Mouse (Mus musculus) macrophage (primary cell): ENCODE data around the gene Pard3. TPM values are rescaled to one million over a fixed set of nuclear protein-coding genes. Genes with fewer than 3 reads are reported as not detected.

Experiments
- H3K27ac ChIP-seq: fragments of 350-480 bp; formaldehyde crosslinking; 2 replicates; pipeline ENCODE4 v1.9.0; 2021
- H3K36me3 ChIP-seq: fragments of 350-480 bp; formaldehyde crosslinking; 2 replicates; pipeline ENCODE4 v1.9.0; 2021; ENCODE audit errors: inconsistent target
- H3K4me3 ChIP-seq: fragments of 350-480 bp; formaldehyde crosslinking; 2 replicates; pipeline ENCODE4 v1.9.0; 2021; ENCODE audit errors: inconsistent target
- H3K79me2 ChIP-seq: fragments of 350-480 bp; formaldehyde crosslinking; 2 replicates; pipeline ENCODE4 v1.9.0; 2021; ENCODE audit errors: inconsistent target
- WGBS: methylation state at CpG from one replicate; pipeline ENCODE4 v1.1.7; 2026; ENCODE audit warnings: inconsistent platforms; ENCODE audit not compliant: missing documents; 5-methylcytosine and 5-hydroxymethylcytosine counted together
- polyA plus RNA-seq: library from polyadenylated mRNA; stranded (reverse); fragments of 250-400 nt; gene quantifications from 3 replicates; pipeline ENCODE4 v1.2.4, GENCODE M21; 2018; ENCODE audit warnings: inconsistent platforms
- total RNA-seq, 78 experiments: library from RNA; depleted of rRNA; stranded (reverse); fragments of 250-400 nt; gene quantifications; 1 replicate in 9 of 78; 2 replicates in 24 of 78; 3 replicates in 43 of 78; 4 replicates in 2 of 78; pipeline ENCODE4 v1.2.4; 2018; ENCODE audit warnings: inconsistent platforms in 56 of 78

Gene Pard3
- 1 to 10 TPM in 2 of 26 experiments, under 1 TPM in 4, not detected in 20; 0.45 to 3.6 (median 0.59) TPM for total RNA-seq (2018; cell fraction: chromatin; rRNA removed)
- under 1 TPM in 6 of 26 experiments, not detected in 20; 0.04 to 0.27 (median 0.11) TPM for total RNA-seq (2018; cell fraction: cytosol; rRNA removed)
- total RNA-seq (2018; cell fraction: nucleus; rRNA removed) = 1 to 10 TPM in 1 of 26 experiments, under 1 TPM in 1, not detected in 24; 0.13 to 2.4 TPM
- not detected in 3 replicates for polyA plus RNA-seq

DNA sequence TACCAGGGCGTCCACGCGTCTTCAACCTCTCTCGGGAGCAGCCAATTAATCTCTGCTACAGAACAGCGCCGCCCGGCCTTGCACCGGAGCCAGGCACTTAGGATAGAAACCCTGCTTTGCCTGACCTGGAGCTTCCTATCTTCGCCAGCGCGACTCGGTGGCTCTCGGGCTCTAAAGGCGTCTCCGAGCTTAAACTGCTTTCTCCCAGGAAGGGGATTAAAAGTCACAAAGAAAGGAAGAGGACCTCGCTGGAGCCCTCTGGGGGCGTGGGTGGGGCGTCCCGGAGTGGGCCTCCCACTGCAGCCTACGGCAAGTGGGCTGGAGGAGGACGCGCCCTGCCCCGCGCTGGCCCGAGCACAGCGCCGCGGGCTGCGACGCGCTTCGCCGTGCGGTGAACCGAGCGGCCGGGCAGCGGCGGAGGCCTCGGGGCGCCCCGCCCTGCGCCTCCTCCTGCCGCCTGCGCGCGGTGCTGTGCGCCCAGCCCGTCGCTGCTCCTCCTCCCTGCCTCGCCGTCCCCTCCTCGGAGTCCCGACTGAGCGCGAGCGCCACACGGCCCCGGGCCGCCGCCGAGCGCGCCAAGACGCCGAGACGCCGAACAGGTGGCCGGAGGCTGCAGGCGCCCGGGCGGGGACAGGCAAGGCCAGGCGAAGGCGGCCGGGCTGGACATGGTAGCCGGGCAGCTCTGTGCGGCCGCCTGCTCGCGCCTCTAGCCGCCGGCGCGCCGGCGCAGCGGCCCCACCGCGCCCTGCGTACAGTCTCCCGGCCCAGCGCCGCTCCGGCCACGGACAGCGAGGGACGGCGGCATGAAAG lies at the start of gene Pard3:
TSS of gene Pard3 (plus strand) at position 343 of the 810 bp plus-strand sequence.
- H3K79me2 ChIP-seq = no peaks in the 10 kb centered on the region
- no peak within 1 kb of the TSS for H3K4me3 ChIP-seq
- WGBS = 1% methylated on average over 98 of the region's 98 CpGs
- no peaks in the 10 kb centered on the region for H3K36me3 ChIP-seq
- H3K27ac ChIP-seq = no peak within 1 kb of the TSS

GRCm38 (mm10) chr8:127021830-127022229 lies 41.9 kb upstream of the Pard3 start:
- Histone ChIP-seq H3K79me2 (no peaks in the 10 kb centered on the region), H3K4me3 (no peak overlapping the region), H3K27ac (no peak overlapping the region), H3K36me3 (no peaks in the 10 kb centered on the region)
- WGBS = 73% methylated on average over 1 of the region's 1 CpGs

- Histone ChIP-seq H3K36me3 (no peaks in the 10 kb centered on the region), H3K79me2 (no peaks in the 10 kb centered on the region), H3K27ac (no peak overlapping the region), H3K4me3 (no peak overlapping the region)
- WGBS = 88% methylated on average over 10 of the region's 11 CpGs
Measured at GRCm38 (mm10) chr8:127025256-127025717, 38.4 kb upstream of the Pard3 start.

DNA sequence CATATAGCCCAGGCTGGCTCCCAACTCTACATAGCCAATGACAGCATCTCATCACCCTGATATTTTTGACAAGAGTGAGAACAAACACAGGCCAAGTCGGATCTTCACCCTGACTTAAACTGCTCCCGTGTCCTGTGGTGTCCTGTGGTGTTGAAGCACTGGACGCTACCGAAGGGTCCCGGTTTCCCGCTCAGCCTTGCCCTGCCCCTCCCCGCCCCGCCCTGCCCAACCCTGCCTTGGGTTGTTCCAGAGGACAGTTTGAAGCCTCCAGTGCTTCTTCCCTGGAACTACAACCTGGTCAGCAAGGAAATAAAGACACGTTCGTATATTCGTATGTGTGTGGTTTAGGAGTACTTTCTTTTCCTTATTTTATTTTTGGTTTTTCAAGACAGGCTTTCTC lies 37.9 kb upstream of the Pard3 start:
- Histone ChIP-seq H3K79me2 (no peaks in the 10 kb centered on the region), H3K4me3 (no peak overlapping the region), H3K27ac (no peak overlapping the region), H3K36me3 (no peaks in the 10 kb centered on the region)
- WGBS = 51% methylated on average over 9 of the region's 11 CpGs

DNA sequence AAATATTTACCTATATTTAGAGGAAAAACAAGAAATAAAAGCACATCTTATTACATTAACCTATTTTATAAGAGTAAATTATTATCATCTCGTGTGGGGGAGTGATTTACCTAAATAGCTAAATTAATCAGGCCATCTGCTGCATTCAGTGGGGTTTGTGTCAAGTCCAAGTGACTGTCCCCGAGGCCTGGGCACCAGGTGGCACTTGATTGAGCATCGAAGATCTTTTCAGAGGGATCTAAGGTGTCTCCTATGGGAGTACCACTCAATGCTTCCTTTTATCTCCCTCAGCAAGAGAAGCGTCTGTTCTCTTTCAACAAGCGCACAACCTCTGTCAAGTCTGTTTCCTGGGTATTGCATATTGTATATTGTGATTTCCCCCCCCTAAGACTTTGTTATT lies 32.2 kb upstream of the Pard3 start:
- Histone ChIP-seq H3K36me3 (no peaks in the 10 kb centered on the region), H3K27ac (no peak overlapping the region), H3K79me2 (no peaks in the 10 kb centered on the region), H3K4me3 (no peak overlapping the region)
- 85% methylated on average over 5 of the region's 5 CpGs for WGBS

GRCm38 (mm10) chr8:127038928-127039327 lies 24.8 kb upstream of the Pard3 start:
- no peaks in the 10 kb centered on the region for H3K36me3 ChIP-seq
- no peak overlapping the region for H3K4me3 ChIP-seq
- no peaks in the 10 kb centered on the region for H3K79me2 ChIP-seq
- 88% methylated on average over 4 of the region's 4 CpGs for WGBS
- H3K27ac ChIP-seq = no peak overlapping the region

DNA sequence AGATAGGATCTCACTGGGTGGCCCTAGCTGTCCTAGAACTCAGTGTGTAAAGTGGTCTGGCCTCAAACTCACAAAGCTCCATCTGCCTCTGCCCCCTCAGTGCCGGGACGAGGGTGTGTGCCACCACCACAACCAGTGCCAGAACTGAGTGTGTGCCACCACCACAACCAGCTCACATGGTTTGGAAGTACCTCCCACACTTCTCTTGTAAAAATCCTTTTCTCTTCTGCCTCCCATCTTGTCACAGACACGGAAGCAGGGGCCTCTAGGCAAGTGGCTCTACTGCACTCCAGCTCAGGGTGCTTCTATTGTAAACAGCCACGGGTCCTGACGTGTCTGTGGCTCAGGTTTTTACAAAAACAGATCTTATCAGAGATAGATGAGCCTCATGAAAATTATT lies 13.7 kb upstream of the Pard3 start:
- Histone ChIP-seq H3K36me3 (no peaks in the 10 kb centered on the region), H3K27ac (no peak overlapping the region), H3K4me3 (no peak overlapping the region), H3K79me2 (no peaks in the 10 kb centered on the region)
- WGBS = 66% methylated on average over 5 of the region's 5 CpGs

DNA sequence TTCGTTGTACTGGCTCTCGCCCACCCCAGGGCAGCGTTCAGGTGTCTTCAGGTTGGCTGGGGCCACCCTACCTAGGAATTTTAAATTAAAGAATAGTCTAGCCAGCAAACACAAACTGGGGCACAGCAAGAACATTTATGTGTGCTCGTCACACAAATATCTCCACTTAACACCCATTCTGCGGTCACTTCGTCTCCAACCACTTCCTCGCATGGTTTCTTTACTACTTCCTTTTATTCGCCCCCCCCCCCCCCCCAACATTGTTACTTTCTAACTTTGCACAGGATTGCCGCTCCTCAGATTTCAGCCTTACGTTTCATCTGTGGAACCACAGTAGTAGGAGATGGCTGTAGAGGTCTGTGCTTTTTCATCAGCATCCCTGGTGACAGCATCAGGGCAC lies 11.6 kb upstream of the Pard3 start:
- Histone ChIP-seq H3K4me3 (no peak overlapping the region), H3K36me3 (no peaks in the 10 kb centered on the region), H3K79me2 (no peaks in the 10 kb centered on the region), H3K27ac (no peak overlapping the region)
- 18% methylated on average over 9 of the region's 10 CpGs for WGBS

- H3K27ac ChIP-seq = no peak overlapping the region
- WGBS = 86% methylated on average over 4 of the region's 4 CpGs
- no peak overlapping the region for H3K4me3 ChIP-seq
- no peaks in the 10 kb centered on the region for H3K79me2 ChIP-seq
- H3K36me3 ChIP-seq = no peaks in the 10 kb centered on the region
Measured at GRCm38 (mm10) chr8:127055081-127055480, 8.6 kb upstream of the Pard3 start.

GRCm38 (mm10) chr8:127058759-127059158 lies 4.9 kb upstream of the Pard3 start:
- no peak overlapping the region for H3K27ac ChIP-seq
- WGBS = 93% methylated on average over 2 of the region's 2 CpGs
- no peak overlapping the region for H3K4me3 ChIP-seq
- no peaks in the 10 kb centered on the region for H3K79me2 ChIP-seq
- no peaks in the 10 kb centered on the region for H3K36me3 ChIP-seq

- H3K36me3 ChIP-seq = no peaks in the 10 kb centered on the region
- H3K79me2 ChIP-seq = no peaks in the 10 kb centered on the region
- 75% methylated on average over 2 of the region's 2 CpGs for WGBS
- no peak overlapping the region for H3K27ac ChIP-seq
- H3K4me3 ChIP-seq = no peak overlapping the region
Measured at GRCm38 (mm10) chr8:127059826-127060225, 3.9 kb upstream of the Pard3 start.

- Histone ChIP-seq H3K27ac (no peak overlapping the region), H3K79me2 (no peaks in the 10 kb centered on the region), H3K36me3 (no peaks in the 10 kb centered on the region), H3K4me3 (no peak overlapping the region)
- 3% methylated on average over 63 of the region's 80 CpGs for WGBS
Measured at GRCm38 (mm10) chr8:127064361-127065112, 844 bp downstream of the Pard3 start.

- H3K27ac ChIP-seq = no peak overlapping the region
- H3K79me2 ChIP-seq = no peaks in the 10 kb centered on the region
- 11% methylated on average over 10 of the region's 10 CpGs for WGBS
- H3K4me3 ChIP-seq = no peak overlapping the region
- H3K36me3 ChIP-seq = no peaks in the 10 kb centered on the region
Measured at GRCm38 (mm10) chr8:127065113-127065473, 1.4 kb downstream of the Pard3 start.

DNA sequence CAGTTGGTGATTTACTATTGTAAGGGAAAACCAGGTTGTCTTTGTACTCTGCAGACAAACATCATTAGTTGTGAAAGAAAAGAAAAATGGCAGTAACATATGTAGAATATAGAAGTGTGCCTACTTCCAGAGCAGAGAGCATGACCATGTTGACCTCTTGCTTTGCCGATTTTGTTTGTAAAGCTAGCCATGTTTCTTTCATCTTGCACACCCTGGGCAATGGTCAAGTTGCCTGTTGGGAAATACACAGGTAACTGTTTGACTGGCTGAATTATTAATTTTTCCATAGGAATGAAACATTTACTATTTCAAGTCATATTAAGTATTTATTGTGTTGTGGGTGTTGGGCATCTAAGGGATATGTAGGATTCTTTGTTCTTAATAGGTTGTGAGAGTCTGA lies 2.1 kb downstream of the Pard3 start:
- Histone ChIP-seq H3K4me3 (no peak overlapping the region), H3K36me3 (no peaks in the 10 kb centered on the region), H3K79me2 (no peaks in the 10 kb centered on the region), H3K27ac (no peak overlapping the region)
- 90% methylated on average over 1 of the region's 1 CpGs for WGBS

- no peaks in the 10 kb centered on the region for H3K36me3 ChIP-seq
- H3K4me3 ChIP-seq = no peak overlapping the region
- no peaks in the 10 kb centered on the region for H3K79me2 ChIP-seq
- H3K27ac ChIP-seq = no peak overlapping the region
Measured at GRCm38 (mm10) chr8:127066501-127066900, 2.8 kb downstream of the Pard3 start.
